Mouse (Mus musculus) stomach, postnatal 0 days (tissue): ENCODE data around the gene Tbc1d9.

Source experiments
- CTCF ChIP-seq: IDR thresholded peaks from 2 replicates; pipeline ENCODE4 v1.5.1; 2016; ENCODE audit warnings: antibody characterized with exemption, low read depth, mild to moderate bottlenecking, moderate library complexity
- EP300 ChIP-seq: optimal IDR thresholded peaks from 2 replicates; pipeline ENCODE3; 2016; ENCODE audit warnings: antibody characterized with exemption

DNA sequence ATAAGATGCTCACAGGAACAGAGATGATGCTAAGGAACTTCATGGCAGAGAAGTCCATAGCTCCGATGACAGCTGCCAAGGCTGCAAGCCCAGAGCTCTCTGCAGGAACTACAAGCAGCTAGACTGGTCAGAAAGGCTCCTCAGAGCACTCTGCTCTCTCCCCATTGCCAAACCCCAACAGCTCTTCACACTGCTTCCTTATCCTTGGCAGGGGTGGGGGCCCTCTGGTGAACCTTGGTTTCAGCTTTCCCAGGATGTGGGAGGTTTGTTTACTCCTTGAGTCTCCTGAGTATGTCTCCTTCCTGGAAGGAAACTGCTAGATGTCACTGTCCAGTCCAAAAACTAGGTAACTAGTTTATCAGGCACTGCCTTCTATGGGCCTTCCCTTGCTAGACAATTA, 25.1 kb upstream of the Tbc1d9 start:
- TF ChIP-seq CTCF (no peak), EP300 (no peak)
